Mouse (Mus musculus) macrophage (primary cell): ENCODE results near the gene Edc3. TPM values are rescaled to one million over a fixed set of nuclear protein-coding genes. Genes with fewer than 3 reads are reported as not detected.

ENCODE experiments used
- H3K27ac ChIP-seq: fragments of 350-480 bp; formaldehyde crosslinking; 2 replicates; pipeline ENCODE4 v1.9.0; 2021
- H3K36me3 ChIP-seq: fragments of 350-480 bp; formaldehyde crosslinking; 2 replicates; pipeline ENCODE4 v1.9.0; 2021; ENCODE audit errors: inconsistent target
- H3K4me3 ChIP-seq: fragments of 350-480 bp; formaldehyde crosslinking; 2 replicates; pipeline ENCODE4 v1.9.0; 2021; ENCODE audit errors: inconsistent target
- H3K79me2 ChIP-seq: fragments of 350-480 bp; formaldehyde crosslinking; 2 replicates; pipeline ENCODE4 v1.9.0; 2021; ENCODE audit errors: inconsistent target
- WGBS: methylation state at CpG from one replicate; pipeline ENCODE4 v1.1.7; 2026; ENCODE audit warnings: inconsistent platforms; ENCODE audit not compliant: missing documents; 5-methylcytosine and 5-hydroxymethylcytosine counted together
- polyA plus RNA-seq: library from polyadenylated mRNA; stranded (reverse); fragments of 250-400 nt; gene quantifications from 3 replicates; pipeline ENCODE4 v1.2.4, GENCODE M21; 2018; ENCODE audit warnings: inconsistent platforms
- total RNA-seq, 78 experiments: library from RNA; depleted of rRNA; stranded (reverse); fragments of 250-400 nt; gene quantifications; 1 replicate in 9 of 78; 2 replicates in 24 of 78; 3 replicates in 43 of 78; 4 replicates in 2 of 78; pipeline ENCODE4 v1.2.4; 2018; ENCODE audit warnings: inconsistent platforms in 56 of 78

Edc3 gene
- total RNA-seq (2018; cell fraction: chromatin; rRNA removed), result 10 to 100 TPM in 17 of 26 experiments, 1 to 10 TPM in 9; 4.4 to 22.2 (median 11.7) TPM
- 10 to 100 TPM in 1 of 26 experiments, 1 to 10 TPM in 25; 4.3 to 10.4 (median 7.4) TPM for total RNA-seq (2018; cell fraction: cytosol; rRNA removed)
- 10 to 100 TPM in 14 of 26 experiments, 1 to 10 TPM in 12; 3.9 to 17.6 (median 11.4) TPM for total RNA-seq (2018; cell fraction: nucleus; rRNA removed)
- polyA plus RNA-seq, result 5.3 to 7.7 TPM (median 6.3 TPM) in 3 replicates

DNA sequence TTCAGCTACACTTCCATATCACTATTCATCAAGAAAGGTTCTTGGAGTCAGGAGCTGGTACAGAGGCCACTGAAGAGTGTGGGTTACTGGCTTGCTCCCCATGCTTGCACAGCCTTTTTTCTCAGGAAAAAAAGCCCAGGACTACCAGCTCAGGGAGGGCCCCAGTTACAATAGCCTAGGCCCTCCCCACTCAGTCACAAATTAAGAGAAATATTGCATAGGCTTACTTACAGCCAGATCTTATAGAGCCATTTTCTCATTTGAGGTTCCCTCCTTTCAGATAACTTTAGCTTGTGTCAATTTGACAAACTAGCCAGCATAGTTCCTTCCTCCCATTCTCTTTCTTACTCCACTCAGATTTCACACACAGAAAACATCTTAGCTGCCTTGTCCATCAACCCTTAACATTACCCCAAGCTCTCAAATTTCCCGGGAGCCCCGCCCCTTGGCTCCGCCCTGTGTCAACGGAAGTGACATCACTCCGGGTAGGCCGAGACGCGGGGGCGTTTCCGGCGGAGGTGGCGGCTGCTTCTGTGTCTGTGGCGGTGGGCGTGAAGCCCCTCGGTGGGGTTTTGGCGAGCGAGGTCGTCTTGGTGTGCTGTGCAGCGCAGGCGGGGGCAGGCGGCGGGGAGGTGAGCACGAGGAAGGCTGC, at the start of gene Edc3:
Gene Edc3 (plus strand): TSS at position 473 of the 652 bp plus-strand sequence.
- Histone ChIP-seq H3K36me3 (peaks cover 3% of the 10 kb centered on the region; the same call in 1 of the 2 replicates), H3K27ac (0 out of 2 replicates have a peak within 1 kb of the TSS, but pooled peaks have one; percentile 12), H3K79me2 (peaks cover 46% of the 10 kb centered on the region), H3K4me3 (peak within 1 kb of the TSS; percentile 58)
- 0% methylated on average over 22 of the region's 23 CpGs for WGBS

DNA sequence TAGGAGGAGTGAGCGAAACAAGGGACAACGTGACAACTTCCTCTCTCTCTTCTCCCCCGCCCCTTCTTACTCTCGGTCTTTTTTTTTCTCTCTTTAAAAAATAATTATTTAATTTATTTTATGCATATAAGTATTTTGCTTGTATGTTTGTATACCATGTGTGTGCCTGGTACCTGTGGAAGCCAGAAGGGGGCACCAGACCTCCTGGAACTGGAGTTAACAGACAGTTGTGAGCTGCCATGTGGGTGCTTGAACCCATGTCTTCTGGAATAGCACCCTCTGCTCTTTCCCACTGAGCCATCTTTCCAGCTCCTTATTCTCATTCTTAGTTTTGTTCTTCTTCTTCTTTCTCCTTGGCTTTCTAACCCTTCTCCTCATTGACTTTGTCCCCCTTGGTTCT, 49.4 kb upstream of the Edc3 start:
- Histone ChIP-seq H3K36me3 (no peaks in the 10 kb centered on the region), H3K79me2 (peaks cover 6% of the 10 kb centered on the region; the same call in 1 of the 2 replicates), H3K4me3 (no peak overlapping the region), H3K27ac (no peak overlapping the region)
- 75% methylated on average over 2 of the region's 4 CpGs for WGBS

DNA sequence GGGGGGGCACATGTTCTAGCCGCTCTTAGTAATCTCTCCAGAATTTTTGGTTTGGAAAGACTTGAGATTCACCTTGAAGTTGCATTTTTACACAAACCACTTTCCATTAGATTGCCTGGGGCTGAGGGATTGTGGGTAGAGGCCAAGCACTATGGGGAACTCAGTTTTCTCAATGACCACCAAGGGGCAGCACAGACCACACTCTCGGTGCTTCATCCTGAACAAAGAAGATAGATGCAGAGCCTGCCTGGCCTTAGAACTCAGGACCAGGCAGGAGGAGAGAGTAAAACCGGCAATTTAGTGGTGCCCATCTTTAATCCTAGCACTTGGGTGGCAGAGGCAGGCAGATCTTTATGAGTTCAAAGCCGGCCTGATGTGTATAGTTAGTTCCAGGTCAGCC, 48.6 kb upstream of the Edc3 start:
- 17% methylated on average over 4 of the region's 4 CpGs for WGBS
- Histone ChIP-seq H3K4me3 (no peak overlapping the region), H3K79me2 (no peaks in the 10 kb centered on the region), H3K27ac (no peak overlapping the region), H3K36me3 (no peaks in the 10 kb centered on the region)

DNA sequence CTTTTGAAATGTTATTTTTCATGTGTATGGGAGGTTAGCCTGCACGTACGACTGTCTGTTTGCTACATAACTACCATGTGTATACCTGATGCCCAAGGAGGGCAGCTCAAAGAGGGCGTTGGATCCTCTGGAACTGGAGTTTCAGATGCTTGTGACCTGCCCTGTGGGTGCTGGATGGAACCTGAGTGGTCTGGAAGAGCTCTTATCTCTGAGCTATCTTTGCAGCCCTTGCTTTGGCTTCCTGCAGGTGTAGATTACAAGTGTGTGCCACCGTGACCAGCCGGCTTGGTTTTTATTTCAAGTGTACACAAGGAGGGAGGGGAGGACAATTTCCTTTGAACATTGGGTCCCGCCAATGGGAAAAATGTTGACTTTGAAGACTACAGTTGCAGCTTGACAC, 47.8 kb upstream of the Edc3 start:
- no peak overlapping the region for H3K27ac ChIP-seq
- no peaks in the 10 kb centered on the region for H3K36me3 ChIP-seq
- H3K4me3 ChIP-seq, result no peak overlapping the region
- H3K79me2 ChIP-seq, result no peaks in the 10 kb centered on the region
- 42% methylated on average over 6 of the region's 6 CpGs for WGBS

DNA sequence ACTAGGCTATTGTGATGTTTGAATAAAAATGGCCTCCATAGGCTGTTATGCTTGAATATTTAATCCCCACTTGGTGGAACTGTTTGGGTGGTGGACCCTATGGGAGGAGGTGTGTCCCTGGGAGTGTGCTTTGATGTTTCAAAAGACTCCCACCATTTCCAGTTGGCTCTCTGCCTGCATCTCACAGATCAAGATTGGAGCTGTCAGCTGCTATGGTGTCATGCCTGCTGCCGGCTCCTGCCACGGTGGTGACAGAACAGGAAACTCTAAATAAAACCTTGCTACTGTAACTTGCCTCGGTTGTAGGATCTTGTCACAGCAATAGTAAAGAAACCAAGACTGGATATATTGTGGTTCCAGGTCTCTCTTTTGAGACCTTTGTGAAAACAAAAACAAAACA, 46.8 kb upstream of the Edc3 start:
- Histone ChIP-seq H3K4me3 (no peak overlapping the region), H3K27ac (no peak overlapping the region), H3K36me3 (no peaks in the 10 kb centered on the region), H3K79me2 (no peaks in the 10 kb centered on the region)
- WGBS, result 64% methylated on average over 3 of the region's 3 CpGs

DNA sequence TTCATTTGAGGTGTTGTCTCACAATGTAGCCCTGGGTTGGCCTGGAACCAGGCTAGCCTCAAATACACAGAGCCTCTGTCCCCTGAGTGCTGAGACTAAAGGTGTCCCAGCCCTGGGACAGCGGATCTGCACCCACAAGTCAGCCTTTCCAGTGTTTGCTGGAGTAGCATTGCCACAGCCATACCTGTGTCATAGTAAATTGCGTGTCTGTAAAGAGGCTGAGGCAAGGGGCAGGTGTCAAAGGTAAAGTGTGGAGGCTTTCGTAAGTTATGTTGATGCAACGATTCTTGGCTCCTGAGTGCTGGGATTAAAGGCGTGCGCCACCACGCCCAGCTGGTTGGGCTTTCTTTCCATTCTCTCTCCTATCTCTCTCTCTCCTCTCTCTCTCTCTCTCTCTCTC, 43.7 kb upstream of the Edc3 start:
- WGBS, result 70% methylated on average over 3 of the region's 7 CpGs
- no peaks in the 10 kb centered on the region for H3K36me3 ChIP-seq
- no peak overlapping the region for H3K27ac ChIP-seq
- H3K4me3 ChIP-seq, result no peak overlapping the region
- H3K79me2 ChIP-seq, result no peaks in the 10 kb centered on the region

DNA sequence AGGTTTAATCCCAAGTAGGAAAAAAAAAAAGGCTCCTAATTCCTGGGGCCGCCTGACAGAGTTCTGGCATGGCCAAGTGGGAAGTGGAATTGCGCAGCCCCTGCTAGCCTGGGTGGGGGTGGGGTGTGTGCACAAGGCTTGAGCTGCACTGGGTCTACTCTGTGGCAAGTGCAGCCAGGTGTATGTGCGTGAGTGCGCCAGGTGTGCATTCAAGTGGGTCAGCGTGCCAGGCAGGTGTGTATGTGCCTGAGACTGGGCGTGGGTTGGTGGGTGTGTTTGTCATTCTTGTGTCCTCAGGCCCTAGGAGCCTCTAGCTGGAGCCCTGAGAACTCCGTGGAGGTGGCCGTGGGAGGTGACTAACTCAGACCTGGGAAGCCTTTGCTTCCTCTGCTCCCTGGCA, 41.8 kb upstream of the Edc3 start:
- H3K36me3 ChIP-seq, result no peaks in the 10 kb centered on the region
- 92% methylated on average over 8 of the region's 8 CpGs for WGBS
- no peaks in the 10 kb centered on the region for H3K79me2 ChIP-seq
- H3K4me3 ChIP-seq, result no peak overlapping the region
- H3K27ac ChIP-seq, result no peak overlapping the region

DNA sequence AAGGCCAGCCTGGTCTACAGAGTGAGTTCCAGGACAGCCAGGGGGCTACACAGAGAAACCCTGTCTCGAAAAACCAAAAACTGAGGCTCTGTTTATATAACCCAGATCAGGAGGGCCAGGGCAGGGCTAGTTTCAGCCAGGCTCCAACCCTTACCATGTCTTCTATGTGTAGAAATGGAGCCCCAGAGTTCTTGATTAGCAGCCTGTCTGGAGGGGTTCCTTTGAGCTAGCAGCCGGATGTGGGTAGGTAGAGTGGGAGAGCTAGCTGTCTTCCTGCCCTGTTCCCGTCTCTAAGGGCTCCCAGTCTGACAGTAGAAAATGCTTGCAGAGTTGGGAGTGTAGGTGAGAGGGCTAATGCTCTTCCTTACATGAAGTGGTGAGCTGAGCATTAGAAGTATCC, 41.2 kb upstream of the Edc3 start:
- 73% methylated on average over 3 of the region's 3 CpGs for WGBS
- Histone ChIP-seq H3K4me3 (no peak overlapping the region), H3K36me3 (no peaks in the 10 kb centered on the region), H3K27ac (no peak overlapping the region), H3K79me2 (no peaks in the 10 kb centered on the region)

DNA sequence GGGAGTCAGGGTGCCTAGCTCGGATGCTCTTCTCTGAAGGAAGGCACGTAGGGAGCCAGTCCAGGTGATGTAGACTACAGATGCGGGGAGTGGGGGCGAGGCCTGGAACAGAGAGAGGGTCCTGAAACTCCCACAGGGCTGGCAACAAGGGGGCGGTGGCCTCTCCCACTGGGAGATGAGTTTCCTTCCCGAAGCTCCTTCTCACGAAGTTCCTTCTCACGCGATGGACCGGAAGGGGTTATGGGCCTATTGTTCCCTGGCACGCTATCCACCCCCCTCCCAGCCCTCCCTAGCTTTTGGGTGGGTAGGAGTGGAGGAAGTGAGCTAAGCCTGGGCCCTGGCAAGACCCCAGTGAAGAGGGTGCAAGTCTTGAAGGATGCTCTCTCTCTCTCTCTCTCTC, 40.5 kb upstream of the Edc3 start:
- H3K36me3 ChIP-seq, result no peaks in the 10 kb centered on the region
- no peak overlapping the region for H3K27ac ChIP-seq
- WGBS, result 73% methylated on average over 11 of the region's 11 CpGs
- H3K4me3 ChIP-seq, result no peak overlapping the region
- H3K79me2 ChIP-seq, result no peaks in the 10 kb centered on the region

DNA sequence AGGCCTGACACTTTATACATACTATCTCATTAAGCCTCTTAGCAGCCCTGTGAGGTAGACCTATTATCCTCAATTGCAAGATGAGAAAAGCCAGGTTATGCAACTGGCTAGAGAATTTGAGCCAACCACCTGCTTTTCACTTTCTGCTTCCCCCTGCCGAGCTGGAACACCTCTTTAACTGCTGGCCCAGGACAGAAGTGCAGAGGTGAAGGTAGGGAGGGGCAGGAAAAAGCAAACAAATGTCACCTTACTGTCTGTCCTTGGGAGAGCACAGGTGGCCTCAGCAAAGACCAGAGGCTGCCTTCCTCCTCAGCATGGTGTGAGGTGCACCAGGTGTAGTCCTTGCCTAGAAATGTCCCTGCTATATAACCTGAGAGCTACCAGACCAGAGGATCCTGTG, 40.1 kb upstream of the Edc3 start:
- Histone ChIP-seq H3K36me3 (no peaks in the 10 kb centered on the region), H3K4me3 (no peak overlapping the region), H3K79me2 (no peaks in the 10 kb centered on the region), H3K27ac (no peak overlapping the region)
- WGBS, result 30% methylated on average over 1 of the region's 1 CpGs

DNA sequence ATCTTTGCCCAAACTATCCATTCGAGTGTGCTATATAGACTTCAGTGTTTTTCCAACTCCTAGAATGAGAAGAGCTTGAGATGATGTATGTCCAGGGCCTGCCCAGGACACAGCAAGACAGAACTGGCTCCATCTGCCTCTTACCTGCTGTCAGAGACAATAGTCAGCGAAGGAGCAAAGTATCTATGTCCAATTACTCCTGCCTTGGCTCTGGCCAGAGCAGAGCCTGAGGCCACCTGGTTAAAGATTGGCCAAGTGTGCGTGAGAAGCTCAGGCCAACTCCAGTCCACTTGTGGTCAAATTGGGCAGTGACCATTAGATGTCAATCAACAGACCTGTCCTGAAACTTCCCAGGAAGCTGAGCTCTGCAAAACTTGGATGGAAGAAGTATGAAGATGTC, 38.8 kb upstream of the Edc3 start:
- 93% methylated on average over 3 of the region's 3 CpGs for WGBS
- no peak overlapping the region for H3K27ac ChIP-seq

DNA sequence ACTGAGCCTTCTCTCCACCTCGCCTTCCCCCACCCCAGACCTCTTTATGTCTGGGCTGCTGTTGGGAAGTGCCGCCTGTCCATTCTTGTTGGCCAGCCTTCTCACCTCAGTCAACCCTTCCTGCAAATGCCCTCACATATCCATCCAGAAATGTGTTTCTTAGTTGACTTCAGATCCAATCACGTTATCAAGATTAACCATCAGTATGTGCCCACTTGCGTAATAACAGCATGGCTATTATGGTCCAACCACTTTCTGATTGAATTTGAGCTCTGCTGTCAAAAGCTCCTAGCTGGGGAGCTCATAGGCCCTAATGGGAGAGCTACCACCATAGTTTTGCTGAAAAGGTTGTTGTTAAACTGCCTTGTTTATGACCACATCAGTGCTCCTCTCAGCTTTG, 37.3 kb upstream of the Edc3 start:
- WGBS, result 78% methylated on average over 4 of the region's 4 CpGs
- Histone ChIP-seq H3K27ac (no peak overlapping the region), H3K79me2 (no peaks in the 10 kb centered on the region)

More for the DNA sequence above, 38.8 kb upstream of the Edc3 start:
- Histone ChIP-seq H3K79me2 (no peaks in the 10 kb centered on the region), H3K4me3 (no peak overlapping the region), H3K36me3 (no peaks in the 10 kb centered on the region)

DNA sequence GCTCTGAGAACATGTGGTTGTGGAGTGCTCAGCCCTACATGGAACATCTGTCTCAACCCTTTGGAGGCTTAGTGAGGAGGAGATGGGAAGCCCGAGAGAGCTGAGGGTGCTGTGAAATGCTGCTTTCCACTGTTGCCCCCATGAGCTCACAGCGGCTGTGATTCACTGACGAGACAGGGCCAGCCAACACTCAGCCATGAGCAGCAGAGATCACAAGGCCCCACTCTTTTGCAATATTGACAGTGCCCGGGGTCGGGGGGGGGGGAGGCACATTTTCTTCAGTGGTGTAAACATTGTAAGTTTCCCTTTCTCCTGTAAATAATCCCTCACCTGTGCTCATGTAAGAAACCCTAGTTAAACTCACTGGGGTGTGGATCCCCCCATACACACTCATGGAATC, 36.8 kb upstream of the Edc3 start:
- Histone ChIP-seq H3K27ac (no peak overlapping the region), H3K4me3 (no peak overlapping the region), H3K36me3 (no peaks in the 10 kb centered on the region), H3K79me2 (no peaks in the 10 kb centered on the region)
- WGBS, result 84% methylated on average over 5 of the region's 5 CpGs

More for the DNA sequence above, 37.3 kb upstream of the Edc3 start:
- Histone ChIP-seq H3K4me3 (no peak overlapping the region), H3K36me3 (no peaks in the 10 kb centered on the region)

DNA sequence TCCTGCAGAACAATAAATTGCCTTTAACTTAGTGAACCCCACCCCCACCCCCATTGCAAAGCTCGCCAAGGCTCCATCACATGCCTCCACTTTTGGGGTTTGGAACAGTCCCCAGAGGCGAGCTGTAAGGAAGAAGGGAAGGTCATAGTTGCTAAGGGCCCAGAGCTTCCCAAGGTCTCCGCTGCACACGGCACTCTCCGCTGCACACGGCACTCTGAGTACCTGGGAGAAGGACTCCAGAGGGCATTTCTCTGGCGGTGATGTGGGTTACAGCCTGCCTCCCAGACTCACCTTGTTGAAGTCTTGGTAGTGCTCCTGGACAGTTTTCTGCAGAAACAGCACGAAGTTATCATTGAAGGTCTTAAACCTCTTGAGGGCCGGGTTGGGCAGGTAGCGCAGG, 26.9 kb upstream of the Edc3 start:
- H3K79me2 ChIP-seq, result no peaks in the 10 kb centered on the region
- no peak overlapping the region for H3K4me3 ChIP-seq
- 95% methylated on average over 9 of the region's 10 CpGs for WGBS
- no peak overlapping the region for H3K27ac ChIP-seq
- H3K36me3 ChIP-seq, result no peaks in the 10 kb centered on the region

DNA sequence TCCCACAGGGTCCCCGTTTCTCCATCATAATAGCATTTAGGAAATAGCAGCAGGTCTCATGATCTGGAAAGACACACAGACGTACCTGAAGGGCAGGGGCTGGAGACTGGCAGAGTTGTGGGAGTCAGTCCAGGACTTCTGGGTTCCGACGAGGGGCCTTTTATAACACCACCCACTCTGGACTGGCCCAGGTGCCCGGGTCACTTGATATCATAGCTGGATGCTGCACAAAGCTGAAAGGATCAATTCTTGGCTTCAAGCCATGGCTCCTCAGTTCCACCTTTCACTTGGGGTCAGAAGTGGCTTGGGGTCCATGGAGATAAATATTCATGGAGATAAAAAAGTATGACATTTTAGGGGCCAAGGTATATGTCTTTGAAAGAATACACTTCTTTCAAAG, 24.8 kb upstream of the Edc3 start, which contains the start of gene Cyp1a2:
Gene Cyp1a2 (minus strand): TSS at position 184 of the 400 bp plus-strand sequence.
- 88% methylated on average over 3 of the region's 5 CpGs for WGBS
- Histone ChIP-seq H3K4me3 (no peak within 1 kb of the TSS), H3K79me2 (no peaks in the 10 kb centered on the region), H3K27ac (no peak within 1 kb of the TSS), H3K36me3 (no peaks in the 10 kb centered on the region)
